Mouse (Mus musculus): ENCODE data around the gene Olfr195.

DNA sequence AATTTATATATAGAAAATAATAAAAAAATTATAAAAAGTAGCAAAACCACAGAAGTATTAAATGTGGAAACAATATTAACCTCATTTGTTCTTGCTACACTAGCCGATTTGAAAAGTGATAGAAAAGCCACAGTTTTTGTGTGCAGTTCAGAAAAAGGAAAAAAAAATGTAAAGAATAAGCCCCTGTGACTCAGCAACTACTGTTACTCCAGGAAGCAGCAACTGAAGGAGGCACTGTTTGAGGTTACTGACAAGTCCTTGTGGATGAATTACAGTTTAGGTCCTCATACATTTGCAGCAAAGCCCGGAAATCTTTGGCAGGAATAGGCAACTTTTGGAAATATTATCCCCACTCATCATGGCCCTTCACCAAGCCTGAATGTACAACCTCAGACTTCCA, 41.5 kb upstream of the Olfr195 start:
- TF ChIP-seq CTCF (IDR thresholded peaks at IDR 0.05; ENCODE audit: extremely low read depth, insufficient read depth, insufficient read length, insufficient replicate concordance) (no peak), POLR2A (IDR thresholded peaks at IDR 0.05; ENCODE audit: low read depth, low read length) (no peak)
